Mouse (Mus musculus): Measurements from ENCODE around the gene Sox8. TPM values are rescaled to one million over a fixed set of nuclear protein-coding genes. Genes with fewer than 3 reads are reported as not detected.

Gene Sox8
- polyA plus RNA-seq, 1 experiment from 2014 or later, result 2.5 TPM

GRCm38 (mm10) chr17:25538945-25539875, 31.3 kb downstream of the Sox8 start:
- ATAC-seq, result no peak
- WGBS, result 41% methylated on average over 27 of the region's 27 CpGs
- Histone ChIP-seq H3K4me3 (ENCODE audit: low read depth, low read length) (no peak overlapping the region), H3K27me3 (replicated peaks; ENCODE audit: control insufficient read depth, insufficient read depth, low read length) (no peaks in the 10 kb centered on the region), H3K36me3 (ENCODE audit: control insufficient read depth, insufficient read depth) (no peaks in the 10 kb centered on the region), H3K4me2 (replicated peaks; ENCODE audit: low read depth) (no peak overlapping the region), H3K9me3 (ENCODE audit: control insufficient read depth) (no peaks in the 10 kb centered on the region), H3K9ac (ENCODE audit: low read depth, low read length) (no peak overlapping the region), H3K4me1 (replicated peaks; ENCODE audit: control insufficient read depth, insufficient read depth, low read length) (no peaks in the 10 kb centered on the region), H3K27ac (ENCODE audit: low read depth, low read length) (no peak overlapping the region)
- no peak for TF ChIP-seq CTCF (IDR thresholded peaks at IDR 0.05; ENCODE audit: low read depth)

DNA sequence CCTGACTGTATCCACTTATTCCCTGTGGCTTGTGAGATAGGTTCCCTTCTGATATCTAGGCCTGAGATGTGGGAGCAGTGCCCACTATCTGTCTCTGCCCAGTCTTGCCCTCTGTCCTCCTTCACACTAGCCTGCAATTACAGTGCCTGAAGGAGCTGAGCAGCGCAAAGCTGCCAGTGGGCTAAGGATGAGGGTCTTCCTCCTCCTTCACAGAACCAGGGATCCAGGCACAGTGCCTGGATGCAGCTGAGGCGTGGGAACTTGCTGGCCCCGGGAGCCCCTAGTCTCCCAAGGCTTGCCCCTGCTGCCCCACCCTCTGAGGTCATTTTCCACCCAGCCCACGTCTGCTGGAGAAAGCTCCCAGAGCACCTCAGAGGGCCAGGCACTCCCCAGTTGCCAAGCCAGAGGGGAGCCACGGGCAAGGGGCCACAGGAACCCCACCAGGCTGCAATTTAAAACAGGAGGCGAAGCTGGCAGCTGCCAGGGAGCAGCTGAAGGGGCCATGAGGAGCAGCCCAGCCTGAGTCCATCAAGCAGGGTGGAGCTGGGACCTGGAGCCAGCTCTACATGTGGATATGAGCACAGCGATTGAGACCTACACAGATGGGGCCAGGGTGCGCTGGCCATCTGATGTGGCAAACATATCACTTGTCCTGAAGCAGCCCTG, 40.0 kb downstream of the Sox8 start:
- Histone ChIP-seq H3K4me3 (ENCODE audit: low read depth, low read length) (no peak overlapping the region), H3K4me1 (replicated peaks; ENCODE audit: control insufficient read depth, insufficient read depth, low read length) (no peaks in the 10 kb centered on the region), H3K36me3 (ENCODE audit: control insufficient read depth, insufficient read depth) (no peaks in the 10 kb centered on the region), H3K27me3 (replicated peaks; ENCODE audit: control insufficient read depth, insufficient read depth, low read length) (no peaks in the 10 kb centered on the region), H3K27ac (ENCODE audit: low read depth, low read length) (no peak overlapping the region), H3K9ac (ENCODE audit: low read depth, low read length) (no peak overlapping the region), H3K9me3 (ENCODE audit: control insufficient read depth) (no peaks in the 10 kb centered on the region), H3K4me2 (replicated peaks; ENCODE audit: low read depth) (no peak overlapping the region)
- no peak for ATAC-seq
- 54% methylated on average over 8 of the region's 8 CpGs for WGBS
- no peak for TF ChIP-seq CTCF (IDR thresholded peaks at IDR 0.05; ENCODE audit: low read depth)

GRCm38 (mm10) chr17:25522080-25522479, 48.4 kb downstream of the Sox8 start:
- Histone ChIP-seq H3K9me3 (ENCODE audit: control insufficient read depth) (no peaks in the 10 kb centered on the region), H3K4me2 (replicated peaks; ENCODE audit: low read depth) (no peak overlapping the region), H3K4me1 (replicated peaks; ENCODE audit: control insufficient read depth, insufficient read depth, low read length) (no peaks in the 10 kb centered on the region), H3K9ac (ENCODE audit: low read depth, low read length) (no peak overlapping the region), H3K36me3 (ENCODE audit: control insufficient read depth, insufficient read depth) (no peaks in the 10 kb centered on the region), H3K27ac (ENCODE audit: low read depth, low read length) (no peak overlapping the region), H3K4me3 (ENCODE audit: low read depth, low read length) (no peak overlapping the region), H3K27me3 (replicated peaks; ENCODE audit: control insufficient read depth, insufficient read depth, low read length) (no peaks in the 10 kb centered on the region)
- no peak for TF ChIP-seq CTCF (IDR thresholded peaks at IDR 0.05; ENCODE audit: low read depth)
- no peak for ATAC-seq
- 86% methylated on average over 12 of the region's 12 CpGs for WGBS

GRCm38 (mm10) chr17:25520492-25520891, 50.0 kb downstream of the Sox8 start:
- Histone ChIP-seq H3K9me3 (ENCODE audit: control insufficient read depth) (no peaks in the 10 kb centered on the region), H3K4me2 (replicated peaks; ENCODE audit: low read depth) (no peak overlapping the region), H3K9ac (ENCODE audit: low read depth, low read length) (no peak overlapping the region), H3K4me3 (ENCODE audit: low read depth, low read length) (no peak overlapping the region), H3K36me3 (ENCODE audit: control insufficient read depth, insufficient read depth) (no peaks in the 10 kb centered on the region), H3K27ac (ENCODE audit: low read depth, low read length) (no peak overlapping the region), H3K27me3 (replicated peaks; ENCODE audit: control insufficient read depth, insufficient read depth, low read length) (no peaks in the 10 kb centered on the region), H3K4me1 (replicated peaks; ENCODE audit: control insufficient read depth, insufficient read depth, low read length) (no peaks in the 10 kb centered on the region)
- no peak for TF ChIP-seq CTCF (IDR thresholded peaks at IDR 0.05; ENCODE audit: low read depth)
- 48% methylated on average over 9 of the region's 9 CpGs for WGBS
- ATAC-seq, result no peak

DNA sequence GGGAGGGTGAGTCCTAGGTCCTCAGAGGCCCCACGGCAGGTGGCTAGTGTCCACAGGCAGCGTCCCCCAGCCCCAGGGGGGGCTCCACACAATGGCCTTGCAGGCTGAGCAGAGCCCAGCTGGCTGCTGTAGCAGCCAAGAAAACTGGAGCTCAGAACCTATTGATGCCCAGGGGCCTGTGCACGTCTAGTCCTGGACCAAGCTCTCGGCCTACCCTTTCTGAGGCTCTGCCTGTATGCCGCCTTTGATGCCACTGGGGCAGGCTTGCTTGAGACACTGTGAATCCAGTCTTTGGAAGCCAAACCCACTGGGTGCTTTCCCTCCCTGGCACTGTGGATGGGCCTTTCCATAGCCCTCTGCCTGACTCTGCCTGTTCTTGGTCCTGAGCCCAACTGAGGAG, 51.0 kb downstream of the Sox8 start:
- no peak for TF ChIP-seq CTCF (IDR thresholded peaks at IDR 0.05; ENCODE audit: low read depth)
- Histone ChIP-seq H3K9me3 (ENCODE audit: control insufficient read depth) (no peaks in the 10 kb centered on the region), H3K9ac (ENCODE audit: low read depth, low read length) (no peak overlapping the region), H3K27me3 (replicated peaks; ENCODE audit: control insufficient read depth, insufficient read depth, low read length) (no peaks in the 10 kb centered on the region), H3K4me1 (replicated peaks; ENCODE audit: control insufficient read depth, insufficient read depth, low read length) (no peaks in the 10 kb centered on the region), H3K36me3 (ENCODE audit: control insufficient read depth, insufficient read depth) (no peaks in the 10 kb centered on the region), H3K4me3 (ENCODE audit: low read depth, low read length) (no peak overlapping the region), H3K4me2 (replicated peaks; ENCODE audit: low read depth) (no peak overlapping the region), H3K27ac (ENCODE audit: low read depth, low read length) (no peak overlapping the region)
- 81% methylated on average over 5 of the region's 5 CpGs for WGBS
- ATAC-seq, result no peak

GRCm38 (mm10) chr17:25518144-25518543, 52.3 kb downstream of the Sox8 start:
- H3K27me3 ChIP-seq (replicated peaks; ENCODE audit: control insufficient read depth, insufficient read depth, low read length), result no peaks in the 10 kb centered on the region
- no peak overlapping the region for H3K27ac ChIP-seq (ENCODE audit: low read depth, low read length)
- H3K4me1 ChIP-seq (replicated peaks; ENCODE audit: control insufficient read depth, insufficient read depth, low read length), result no peaks in the 10 kb centered on the region
- no peak for ATAC-seq
- no peaks in the 10 kb centered on the region for H3K36me3 ChIP-seq (ENCODE audit: control insufficient read depth, insufficient read depth)
- WGBS, result 87% methylated on average over 17 of the region's 17 CpGs
- no peak for TF ChIP-seq CTCF (IDR thresholded peaks at IDR 0.05; ENCODE audit: low read depth)
- H3K4me3 ChIP-seq (ENCODE audit: low read depth, low read length), result no peak overlapping the region
- no peak overlapping the region for H3K4me2 ChIP-seq (replicated peaks; ENCODE audit: low read depth)
- no peak overlapping the region for H3K9ac ChIP-seq (ENCODE audit: low read depth, low read length)
- no peaks in the 10 kb centered on the region for H3K9me3 ChIP-seq (ENCODE audit: control insufficient read depth)

Measured in intestine, postnatal 0 days (tissue).